Mouse (Mus musculus) ovary, adult 10 weeks (tissue): ENCODE measurements around the gene Wnt10a. TPM values are rescaled to one million over a fixed set of nuclear protein-coding genes. Genes with fewer than 3 reads are reported as not detected.

ENCODE experiments used
- polyA plus RNA-seq: library from polyadenylated mRNA; stranded (reverse); fragments of 350-450 nt; fragmentation: Illumina TruSeq; extraction: RNeasy Lipid Tissue Mini Kit (QIAGEN cat#74804); gene quantifications from one replicate; pipeline ENCODE4 v1.2.3, GENCODE M21; 2014

The Wnt10a gene
- polyA plus RNA-seq: not detected

GRCm38 (mm10) chr1:74791249-74791648 is at the start of gene Wnt10a:
TSS of gene Wnt10a (plus strand) at chr1:74791516.

DNA sequence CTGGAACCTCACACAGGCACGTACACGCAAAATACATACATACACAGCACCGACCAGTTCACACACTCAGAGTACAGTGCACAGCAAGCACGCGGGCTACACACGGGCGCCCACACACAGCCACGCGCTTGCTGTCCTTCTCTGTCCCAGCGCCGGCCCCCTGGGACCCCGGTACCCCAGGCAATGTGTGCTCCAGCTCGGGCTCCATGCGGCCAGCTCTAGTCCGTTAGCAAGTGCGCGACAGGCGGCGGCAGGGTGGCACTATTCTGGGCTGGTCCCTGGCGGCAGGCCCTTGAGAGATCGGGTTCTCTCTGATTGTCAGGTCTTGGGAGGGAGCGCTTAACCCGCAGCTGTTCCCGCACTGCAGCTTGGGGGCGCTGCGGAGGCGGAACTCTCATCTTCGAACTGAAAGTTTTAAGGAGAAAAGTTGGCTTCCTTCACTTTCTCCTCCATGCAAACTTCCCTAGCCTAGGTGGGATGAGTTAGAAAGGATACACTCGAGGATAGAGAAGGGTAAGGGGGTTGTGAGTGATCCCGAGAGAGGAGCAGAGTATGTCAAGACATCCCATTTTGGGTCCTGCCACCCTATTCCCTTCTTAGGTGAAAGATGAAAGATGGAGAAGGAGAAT is 42.6 kb upstream of the Wnt10a start, which contains the start of gene Prkag3:
Gene Prkag3 (minus strand): TSS at position 579 of the 629 bp plus-strand sequence.

DNA sequence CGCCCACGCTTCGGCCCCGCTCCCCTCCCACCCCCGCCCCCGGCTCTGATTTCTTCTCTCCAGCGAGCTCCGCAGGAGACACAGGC is 19.6 kb upstream of the Wnt10a start, which contains the start of gene Wnt6:
Gene Wnt6 (plus strand): TSS at position 48 of the 86 bp plus-strand sequence.

Other genes with a start within 250 kb of the Wnt10a start
- gene Plcd4, start 248.6 kb upstream of the Wnt10a start, polyA plus RNA-seq: not detected
- 46.6 TPM for gene Usp37, start 247.2 kb upstream of the Wnt10a start, polyA plus RNA-seq
- gene Zfp142, start 203.3 kb upstream of the Wnt10a start, polyA plus RNA-seq: 7.6 TPM
- gene Bcs1l, start 203.2 kb upstream of the Wnt10a start, polyA plus RNA-seq: 4.4 TPM
- gene Rnf25, start 190.1 kb upstream of the Wnt10a start, polyA plus RNA-seq: 14.6 TPM
- gene Stk36, start 190.1 kb upstream of the Wnt10a start, polyA plus RNA-seq: 4.6 TPM
- gene Ttll4, start 129.8 kb upstream of the Wnt10a start, polyA plus RNA-seq: 39.3 TPM
- 2.5 TPM for gene Cyp27a1, start 77.9 kb upstream of the Wnt10a start, polyA plus RNA-seq
- not detected for gene Prkag3, start 42.3 kb upstream of the Wnt10a start, polyA plus RNA-seq
- 4.9 TPM for gene Wnt6, start 19.6 kb upstream of the Wnt10a start, polyA plus RNA-seq
- not detected for gene Cdk5r2, start 63.4 kb downstream of the Wnt10a start, polyA plus RNA-seq
- not detected for gene Fev, start 93.9 kb downstream of the Wnt10a start, polyA plus RNA-seq
- not detected for gene Cryba2, start 101.6 kb downstream of the Wnt10a start, polyA plus RNA-seq
- gene Cfap65, start 144.1 kb downstream of the Wnt10a start, polyA plus RNA-seq: 0.91 TPM
- gene Ihh, start 160.2 kb downstream of the Wnt10a start, polyA plus RNA-seq: 0.88 TPM